Mouse (Mus musculus) spleen, adult 2 months (tissue): ENCODE results near the gene Plxdc2.

Source experiments
- CTCF ChIP-seq: fragments of 200-500 bp; IDR thresholded peaks from 2 replicates; pipeline ENCODE4 v1.5.1; 2011; ENCODE audit warnings: mild to moderate bottlenecking, inconsistent platforms; ENCODE audit not compliant: insufficient read depth, insufficient read length, insufficient replicate concordance; ENCODE audit errors: extremely low read depth
- POLR2A ChIP-seq: fragments of 200-500 bp; IDR thresholded peaks from 2 replicates; pipeline ENCODE4 v1.6.1; 2011; ENCODE audit warnings: low read depth, low read length, inconsistent platforms

DNA sequence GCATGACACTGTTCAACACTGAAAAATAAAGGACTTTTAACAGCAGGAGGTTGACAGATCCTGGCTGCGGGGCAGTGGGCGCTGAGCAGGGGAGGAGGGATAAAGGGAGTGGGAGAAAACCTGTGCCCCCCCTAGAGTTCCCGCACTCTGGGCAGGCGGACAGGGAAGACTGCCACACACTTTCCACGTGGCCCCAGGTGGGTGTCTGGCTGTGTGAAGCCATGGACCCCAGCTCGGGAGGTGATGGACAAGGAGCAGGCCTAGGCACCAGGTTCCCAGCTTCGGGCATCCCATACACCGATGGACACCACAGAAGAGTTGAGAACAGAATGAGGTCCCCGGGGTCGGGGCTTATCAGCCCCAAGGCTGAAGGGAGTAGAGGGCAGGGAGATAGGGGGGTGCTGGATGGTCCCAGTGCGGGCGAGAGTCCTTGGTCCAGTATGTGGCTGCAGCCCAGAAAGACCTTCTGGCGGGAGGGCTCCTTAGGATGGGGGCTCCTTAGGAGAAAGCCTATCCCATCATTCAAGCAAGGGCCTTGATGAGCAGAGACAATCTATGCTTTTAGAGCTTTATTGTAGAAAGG lies 215.2 kb downstream of the Plxdc2 start:
- TF ChIP-seq CTCF (no peak), POLR2A (no peak)
